Mouse (Mus musculus): ENCODE data around the gene Gpr18.

Gpr18 gene

DNA sequence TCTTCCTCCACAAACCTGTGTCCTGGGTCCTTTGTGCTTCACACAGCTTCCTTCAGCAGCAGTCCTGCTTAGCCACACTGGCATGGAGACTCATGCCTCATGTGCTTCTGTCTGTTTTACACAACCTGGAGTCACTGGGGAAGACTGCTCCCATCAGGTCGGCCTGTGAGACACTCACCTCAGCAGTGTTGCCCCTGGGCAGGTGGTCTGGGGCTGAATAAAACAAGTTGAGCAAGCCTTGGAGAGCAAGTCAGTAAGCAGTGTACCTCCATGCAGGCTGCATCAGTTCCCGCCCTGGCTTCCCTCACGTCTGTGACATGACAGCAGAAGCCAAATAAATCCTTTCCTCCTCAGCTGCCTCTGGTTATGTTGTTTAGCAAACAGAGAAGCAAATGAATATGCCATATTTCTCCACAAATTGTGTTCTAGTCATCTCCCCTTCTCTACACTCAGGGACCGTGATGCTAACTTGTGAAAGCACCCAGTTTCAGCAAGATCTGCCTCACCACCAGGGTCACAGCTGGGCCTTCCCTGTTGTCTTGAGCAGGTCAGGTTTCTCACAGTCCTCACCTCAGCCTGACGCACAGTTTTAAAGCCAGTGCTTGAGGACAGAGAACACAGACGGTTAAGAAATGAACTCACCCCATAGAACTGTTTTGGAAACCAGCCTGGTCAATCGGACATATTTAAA lies 18.5 kb upstream of the Gpr18 start:
- ChIA-PET POLR2A (interaction anchor here in 2 of 4 experiments (1.0 to 1.5 kb wide), 5 partner anchors 7 to 174 kb away, joined by 3 to 6 read pairs (median 4); no protein-coding TSS in a partner anchor), CTCF (interaction anchor here in 1 of 4 experiments (0.6 kb wide), 1 partner anchor 27 kb away, joined by 3 read pairs; no protein-coding TSS in a partner anchor)

DNA sequence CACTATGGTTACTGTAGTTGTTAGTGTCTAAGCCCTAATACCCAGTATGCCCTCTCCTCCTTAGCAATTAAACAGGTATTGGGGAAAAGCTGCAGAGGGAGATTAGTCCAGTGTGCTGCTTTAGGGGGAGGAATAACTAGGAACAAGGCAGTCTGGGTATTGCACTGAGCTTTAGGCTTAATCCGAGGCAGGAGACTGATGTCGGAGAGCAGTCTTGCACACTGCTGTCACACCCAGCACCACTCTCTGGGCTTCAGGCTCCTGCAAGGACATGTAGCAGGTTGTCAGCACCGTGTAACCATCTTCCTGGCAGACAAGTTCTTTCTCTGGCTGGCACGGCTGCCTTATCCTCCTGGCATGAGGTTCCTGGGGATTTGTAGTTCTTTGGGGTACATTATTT lies 16.6 kb upstream of the Gpr18 start:
- CTCF ChIA-PET = interaction anchor here in 3 of 4 experiments (0.6 to 2.0 kb wide), 5 partner anchors 13 to 1085 kb away, joined by 3 to 9 read pairs (median 5); partner anchors contain the start of gene Ubac2 (in 1 of the 3)
- POLR2A ChIA-PET = interaction anchor here in 2 of 4 experiments (1.1 to 2.9 kb wide), 18 partner anchors 8 to 201 kb away, joined by 3 to 26 read pairs (median 6); partner anchors contain the start of gene Ubac2 (in 2 of the 2)

DNA sequence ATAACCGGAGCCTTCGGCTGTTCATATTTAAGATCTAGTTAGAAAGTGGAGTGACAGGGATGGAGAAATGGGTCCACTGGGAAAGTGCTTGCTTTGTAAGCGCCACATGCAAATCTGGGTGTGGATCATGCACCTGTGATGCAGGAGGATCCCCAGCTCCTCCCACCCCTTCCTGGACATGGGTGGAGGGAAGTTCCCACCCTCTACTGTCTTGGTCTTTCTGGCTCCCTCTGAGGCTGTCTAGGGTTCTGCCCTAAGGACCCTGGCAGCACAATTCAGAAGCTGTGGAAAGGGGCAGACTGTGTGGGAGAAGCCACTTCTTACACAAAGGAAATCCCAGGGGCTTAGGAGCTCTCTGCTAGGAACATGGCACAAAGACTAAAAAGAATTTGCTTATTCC lies 16.0 kb upstream of the Gpr18 start:
- POLR2A ChIA-PET = interaction anchor here in 3 of 4 experiments (0.7 to 2.9 kb wide), 35 partner anchors 9 to 534 kb away, joined by 3 to 26 read pairs (median 4); partner anchors contain the start of genes Ubac2 (in 2 of the 3), Clybl (in 1 of the 3), Timm8a2 (in 1 of the 3) and Zic5 (in 1 of the 3)
- CTCF ChIA-PET = interaction anchor here in 2 of 4 experiments (1.4 to 2.0 kb wide), 4 partner anchors 12 to 130 kb away, joined by 3 to 9 read pairs (median 4); partner anchors contain the start of gene Ubac2 (in 1 of the 2)

DNA sequence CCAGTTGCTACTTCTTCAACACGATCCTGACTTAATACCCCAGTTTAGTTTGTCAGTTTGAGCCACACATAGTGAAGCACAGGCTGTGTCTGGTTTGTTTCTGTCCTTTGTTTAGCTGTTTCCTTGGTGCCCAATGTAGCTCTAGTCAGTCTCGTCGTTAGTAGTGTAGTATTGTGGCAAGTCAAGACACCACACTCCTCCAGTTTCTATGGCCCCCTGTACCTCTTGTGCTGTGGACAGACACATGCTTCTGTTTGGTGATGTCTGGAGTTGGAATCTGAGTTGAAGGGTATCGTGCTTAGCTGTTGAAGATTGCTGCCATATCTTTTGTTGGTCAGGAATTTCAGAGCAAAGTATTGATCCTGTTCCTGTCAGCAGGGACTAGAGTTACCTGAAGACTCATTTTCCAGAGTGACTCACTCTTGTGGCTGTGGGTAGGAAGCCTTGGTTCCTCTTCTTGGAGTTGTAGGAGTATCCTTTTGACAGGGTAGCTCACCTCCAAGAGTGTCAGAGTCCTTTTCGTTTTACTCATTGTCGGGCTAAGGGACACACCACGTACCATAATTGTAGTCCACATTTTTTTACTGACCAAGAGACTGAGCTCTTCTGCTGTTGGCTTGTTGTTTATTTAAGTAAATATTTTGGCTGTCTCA lies 15.3 kb upstream of the Gpr18 start:
- ChIA-PET POLR2A (interaction anchor here in 3 of 4 experiments (0.7 to 2.9 kb wide), 40 partner anchors 9 to 535 kb away, joined by 3 to 26 read pairs (median 4); partner anchors contain the start of genes Ubac2 (in 2 of the 3), Zic5 (in 2 of the 3), Clybl (in 1 of the 3) and Timm8a2 (in 1 of the 3)), CTCF (interaction anchor here in 2 of 4 experiments (0.6 to 2.0 kb wide), 6 partner anchors 11 to 346 kb away, joined by 3 to 9 read pairs (median 4); partner anchors contain the start of gene Ubac2 (in 1 of the 2))

DNA sequence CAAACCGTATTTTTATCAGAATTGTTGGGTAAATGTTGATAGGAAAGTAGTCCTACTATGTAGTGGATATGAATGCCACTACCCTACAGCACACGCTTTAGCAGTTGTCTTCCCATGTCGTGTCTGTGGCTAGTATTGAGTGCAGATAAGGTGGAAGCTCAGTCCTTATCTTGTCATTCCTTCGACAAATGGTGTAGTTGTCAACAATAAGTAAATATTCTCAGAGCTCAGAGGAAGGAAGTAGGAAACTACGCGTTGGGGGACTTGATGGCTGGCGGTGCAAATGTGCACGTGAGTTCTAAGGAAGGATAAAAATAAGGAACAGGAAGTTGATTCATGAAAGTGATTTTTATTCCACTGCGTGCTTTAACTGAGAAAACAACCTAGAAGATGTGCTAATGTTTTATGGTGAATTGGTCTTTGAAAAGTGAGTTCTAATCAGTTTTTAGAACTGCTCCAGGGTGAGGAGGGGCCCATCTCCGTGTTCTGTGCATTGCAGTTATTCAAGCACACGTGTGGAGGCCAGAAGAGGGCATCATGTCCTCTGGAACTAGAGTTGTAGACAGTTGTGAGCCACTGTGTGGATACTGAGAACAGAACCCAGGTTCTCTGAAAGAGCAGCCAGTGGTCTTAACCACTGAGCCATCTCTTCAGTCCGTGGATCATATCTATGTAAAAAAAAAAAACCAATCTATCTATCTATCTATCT lies 13.8 kb upstream of the Gpr18 start:
- ChIA-PET POLR2A (interaction anchor here in 2 of 4 experiments (1.0 to 3.2 kb wide), 8 partner anchors 9 to 177 kb away, joined by 3 to 23 read pairs (median 8); partner anchors contain the start of genes Dock9 (in 1 of the 2) and Tm9sf2 (in 1 of the 2)), CTCF (interaction anchor here (0.5 to 2.7 kb wide), 8 partner anchors 22 to 369 kb away, joined by 3 to 13 read pairs (median 6); no protein-coding TSS in a partner anchor)

GRCm38 (mm10) chr14:121928375-121929137 lies 13.0 kb upstream of the Gpr18 start:
- POLR2A ChIA-PET = interaction anchor here (0.6 to 4.7 kb wide), 46 partner anchors 9 to 505 kb away, joined by 3 to 27 read pairs (median 3); partner anchors contain the start of genes Ubac2 (in 2 of the 4), Clybl (in 1 of the 4), Dock9 (in 1 of the 4) and Gpr18 (in 1 of the 4)

DNA sequence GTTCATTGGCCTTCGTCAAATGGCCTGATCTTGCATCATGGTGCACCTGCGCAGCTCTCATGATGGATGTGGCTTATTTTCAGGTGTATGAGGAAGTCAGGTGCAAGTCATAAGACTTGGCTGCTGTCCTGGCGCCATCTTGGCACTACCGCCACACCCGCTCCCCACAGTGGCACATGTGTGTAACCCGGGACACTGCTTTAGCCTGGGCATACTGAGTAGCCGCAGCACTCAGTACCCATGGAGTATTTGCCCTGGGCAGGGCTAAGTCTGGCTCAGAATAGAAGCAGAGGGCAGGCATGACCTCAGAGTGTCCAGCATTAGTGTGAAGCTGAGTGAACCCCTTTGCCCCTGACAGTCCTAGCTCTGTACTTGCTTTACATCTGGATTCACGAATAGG lies 11.9 kb upstream of the Gpr18 start:
- POLR2A ChIA-PET = interaction anchor here in 3 of 4 experiments (0.6 to 4.7 kb wide), 51 partner anchors 7 to 507 kb away, joined by 3 to 27 read pairs (median 4); partner anchors contain the start of genes Gpr18 (in 3 of the 3), Clybl (in 2 of the 3), Tm9sf2 (in 2 of the 3) and Ubac2 (in 2 of the 3)
- CTCF ChIA-PET = interaction anchor here in 3 of 4 experiments (0.6 to 2.7 kb wide), 9 partner anchors 8 to 184 kb away, joined by 3 to 13 read pairs (median 3); no protein-coding TSS in a partner anchor

More at GRCm38 (mm10) chr14:121928375-121929137, 13.0 kb upstream of the Gpr18 start:
- CTCF ChIA-PET = interaction anchor here (0.5 to 2.7 kb wide), 47 partner anchors 9 to 1791 kb away, joined by 3 to 13 read pairs (median 3); partner anchors contain the start of gene Ubac2 (in 1 of the 4)

DNA sequence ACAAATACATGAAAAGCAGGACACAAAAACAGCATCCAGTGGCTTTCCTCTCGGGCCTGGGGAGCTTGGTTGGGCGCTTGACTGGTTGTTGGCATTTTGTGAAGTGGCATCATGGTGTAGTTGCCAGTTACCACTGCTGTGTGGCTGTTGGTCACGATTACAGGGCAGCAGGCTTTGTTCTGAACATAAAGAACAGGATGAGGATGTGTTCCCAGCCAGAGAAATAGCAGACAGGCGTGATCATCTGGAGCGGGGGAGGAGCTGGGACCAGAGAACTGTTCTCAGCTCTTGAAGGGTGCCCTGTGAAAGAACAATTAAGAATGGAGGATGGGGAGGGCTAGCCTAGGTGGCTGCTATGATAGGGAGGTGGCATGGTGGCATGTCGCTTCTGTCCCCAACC lies 11.3 kb upstream of the Gpr18 start:
- POLR2A ChIA-PET = interaction anchor here in 3 of 4 experiments (0.6 to 4.7 kb wide), 50 partner anchors 8 to 507 kb away, joined by 3 to 27 read pairs (median 4); partner anchors contain the start of genes Gpr18 (in 3 of the 3), Clybl (in 2 of the 3), Tm9sf2 (in 2 of the 3) and Ubac2 (in 2 of the 3)
- CTCF ChIA-PET = interaction anchor here in 2 of 4 experiments (1.8 to 2.7 kb wide), 3 partner anchors 9 to 133 kb away, joined by 4 to 13 read pairs (median 7); no protein-coding TSS in a partner anchor

DNA sequence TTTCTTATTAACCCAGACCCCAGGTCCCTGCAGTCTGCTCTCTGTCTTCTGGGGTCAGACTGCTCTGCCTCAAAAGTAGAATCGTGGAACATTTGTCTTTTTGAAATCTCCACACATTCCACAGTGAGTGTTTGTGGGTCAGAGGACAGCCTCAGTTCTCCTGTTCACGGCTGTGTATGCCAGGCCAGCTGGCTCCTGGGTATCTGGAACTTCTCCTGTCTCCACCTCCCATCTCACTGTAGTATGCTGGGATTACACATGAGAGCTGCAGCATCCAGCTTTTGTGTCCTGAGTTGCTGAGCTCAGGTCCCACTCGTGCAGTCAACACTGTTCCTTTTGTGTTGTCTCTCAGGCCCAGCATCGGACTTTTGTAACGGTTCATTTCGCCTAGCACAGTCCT lies 9.3 kb upstream of the Gpr18 start:
- ChIA-PET POLR2A (interaction anchor here in 3 of 4 experiments (0.6 to 4.7 kb wide), 6 partner anchors 23 to 440 kb away, joined by 3 to 27 read pairs (median 4); partner anchors contain the start of gene Ubac2 (in 1 of the 3)), CTCF (no interaction called here)

GRCm38 (mm10) chr14:121922731-121923130 lies 7.2 kb upstream of the Gpr18 start:
- CTCF ChIA-PET = no interaction called here
- POLR2A ChIA-PET = interaction anchor here in 1 of 4 experiments (0.6 kb wide), 1 partner anchor 1567 kb away, joined by 3 read pairs; no protein-coding TSS in a partner anchor

- CTCF ChIA-PET = no interaction called here
- POLR2A ChIA-PET = interaction anchor here in 2 of 4 experiments (0.6 to 1.7 kb wide), 2 partner anchors 10 to 1567 kb away, joined by 3 to 4 read pairs; no protein-coding TSS in a partner anchor
Observed at GRCm38 (mm10) chr14:121922016-121922415, 6.4 kb upstream of the Gpr18 start.

- POLR2A ChIA-PET = interaction anchor here in 2 of 4 experiments (1.0 to 1.7 kb wide), 3 partner anchors 9 to 43 kb away, joined by 3 to 4 read pairs (median 3); partner anchors contain the start of gene Ubac2 (in 1 of the 2)
- CTCF ChIA-PET = interaction anchor here in 1 of 4 experiments (1.0 kb wide), 1 partner anchor 28 kb away, joined by 3 read pairs; no protein-coding TSS in a partner anchor
Observed at GRCm38 (mm10) chr14:121920511-121921124, 5.0 kb upstream of the Gpr18 start.

DNA sequence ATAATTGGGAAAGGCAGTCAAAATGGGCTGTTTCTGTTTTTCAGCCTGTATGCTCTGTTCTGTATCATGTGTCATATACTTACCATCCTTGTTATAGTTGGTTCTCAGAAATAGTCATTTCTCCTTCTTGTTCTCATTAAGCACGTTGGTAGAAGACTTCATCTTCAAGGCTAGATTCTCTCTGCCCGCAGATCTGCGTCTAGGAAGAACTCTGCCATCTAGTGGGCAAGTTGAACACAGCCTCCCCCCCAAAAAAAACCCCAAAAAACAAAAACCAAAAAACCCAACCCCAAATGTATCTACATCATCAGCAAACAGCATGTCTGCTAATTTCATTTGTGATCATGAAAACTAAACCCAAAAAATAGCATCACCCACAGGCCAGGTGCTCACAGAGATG lies 4.2 kb upstream of the Gpr18 start:
- ChIA-PET CTCF (interaction anchor here in 2 of 4 experiments (0.6 to 1.4 kb wide), 4 partner anchors 8 to 28 kb away, joined by 3 to 5 read pairs (median 4); no protein-coding TSS in a partner anchor), POLR2A (no interaction called here)

DNA sequence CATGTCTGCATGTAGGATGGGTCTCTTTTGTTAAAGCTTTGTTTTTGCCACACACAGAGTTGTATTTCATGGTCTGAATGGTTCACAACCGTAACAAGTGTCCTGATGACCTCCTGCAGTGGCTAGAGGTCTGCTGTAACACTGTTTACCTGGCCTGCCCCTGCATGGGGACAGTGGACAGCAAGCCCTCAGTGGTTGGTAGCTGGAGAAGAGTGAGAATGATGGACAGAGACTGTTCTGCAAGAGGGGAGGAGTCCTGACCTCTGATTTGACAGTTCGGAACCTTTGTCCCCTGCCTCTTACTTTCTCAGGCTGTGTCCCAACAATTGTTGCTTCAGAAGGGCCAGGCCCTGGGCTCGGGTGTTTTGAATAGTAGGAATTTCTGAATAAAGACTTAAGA lies 2.7 kb upstream of the Gpr18 start:
- ChIA-PET POLR2A (interaction anchor here in 1 of 4 experiments (3.5 kb wide), 1 partner anchor 9 kb away, joined by 15 read pairs; no protein-coding TSS in a partner anchor), CTCF (interaction anchor here in 3 of 4 experiments (0.5 to 1.3 kb wide), 3 partner anchors 9 to 10 kb away, joined by 3 to 4 read pairs (median 4); no protein-coding TSS in a partner anchor)

GRCm38 (mm10) chr14:121916311-121917094 lies 922 bp upstream of the Gpr18 start:
- POLR2A ChIA-PET = interaction anchor here (0.6 to 3.5 kb wide), 12 partner anchors 9 to 118 kb away, joined by 3 to 15 read pairs (median 4); partner anchors contain the start of gene Ubac2 (in 1 of the 4)
- CTCF ChIA-PET = interaction anchor here in 1 of 4 experiments (1.3 kb wide), 1 partner anchor 11 kb away, joined by 4 read pairs; no protein-coding TSS in a partner anchor
